ENCODE assay signal across 10 mouse cellular contexts in genomic region chr8:125819797-125820196, GRCm38 (mm10).
DNase-seq lines count a peak whose midpoint lies in the region; ATAC-seq lines count a peak whose summit lies in the region.
"Had no signal": no experiment of that assay in that cellular context is flagged by ENCODE, and none has a peak within 500 bp of the region (broad histone marks: within the 10 kb centered on the region; RNA-seq: fewer than 3 reads in every experiment).

No protein-coding gene starts in this region.

- H3K27me3 ChIP-seq in forebrain, embryonic 13.5 days, result no peaks in the 10 kb centered on the region
- H3K27me3 ChIP-seq in forebrain, embryonic 10.5 days (ENCODE audit: poor library complexity, severe bottlenecking), result no peaks in the 10 kb centered on the region

- H3K27ac ChIP-seq in forebrain, embryonic 13.5 days, result no peak overlapping the region; the same call in 1 of the 2 replicates
- no peak overlapping the region for H3K27ac ChIP-seq in forebrain, embryonic 10.5 days

- no peaks in the 10 kb centered on the region for H3K9me3 ChIP-seq in forebrain, embryonic 13.5 days (replicated peaks)
- H3K9me3 ChIP-seq in forebrain, embryonic 10.5 days, result peaks cover 3% of the 10 kb centered on the region; the same call in 1 of the 2 replicates

- no peak overlapping the region for H3K9ac ChIP-seq in forebrain, embryonic 13.5 days

- peaks cover 6% of the 10 kb centered on the region for H3K36me3 ChIP-seq in forebrain, embryonic 13.5 days (ENCODE audit: poor library complexity, severe bottlenecking)
- no peaks in the 10 kb centered on the region for H3K36me3 ChIP-seq in forebrain, embryonic 10.5 days (replicated peaks)

- no peak for DNase-seq in forebrain, embryonic 10.5 days (ENCODE audit: extremely low spot score, low spot score)
- peak; percentile 58 for DNase-seq in brain, embryonic 18.5 days (ENCODE audit: low read depth, low spot score)
- peak; percentile 72 to 73 for DNase-seq in layer of hippocampus, postnatal 36 days
- DNase-seq in lung, postnatal 10 days, result peak; percentile 84
- DNase-seq in thymus, postnatal 14 days, result no peak
- no peak for DNase-seq in gastrocnemius, adult 18-20 months (ENCODE audit: low spot score)
- DNase-seq: gastrocnemius, postnatal 25 days; kidney, adult 11 months had no signal

- no peak overlapping the region for H3K4me3 ChIP-seq in forebrain, embryonic 13.5 days
- H3K4me3 ChIP-seq in forebrain, embryonic 10.5 days, result no peak overlapping the region

- WGBS in forebrain, embryonic 13.5 days, result 82% methylated on average over 7 of the region's 7 CpGs
- 86% methylated on average over 7 of the region's 7 CpGs for WGBS in forebrain, embryonic 10.5 days

- no peaks in the 10 kb centered on the region for H3K4me1 ChIP-seq in forebrain, embryonic 13.5 days
- H3K4me1 ChIP-seq in forebrain, embryonic 10.5 days, result peaks cover 15% of the 10 kb centered on the region

- no peak overlapping the region for H3K4me2 ChIP-seq in forebrain, embryonic 13.5 days

- peak; percentile 91 for ATAC-seq in forebrain, embryonic 13.5 days
- ATAC-seq in inflammation-experienced regulatory T-cells, adult 6 months, result no peak

Comparison
In these comparisons a context has a peak if more than half of its experiments do, and no peak if none do; other contexts are left out.
1. DNase-seq: peak in brain, embryonic 18.5 days (single experiment), layer of hippocampus, postnatal 36 days (2 of 2) and lung, postnatal 10 days (single experiment); none in forebrain, embryonic 10.5 days (single experiment), thymus, postnatal 14 days (single experiment) and gastrocnemius, adult 18-20 months (single experiment).